Mouse (Mus musculus) heart, postnatal 0 days (tissue): ENCODE measurements around the gene Gm13285.
"Not testable (repeated sequence)": the region's sequence is repeated elsewhere in the genome, so short reads cannot be mapped to it uniquely, and the experiment has no call there.

ENCODE experiments used
- CTCF ChIP-seq: IDR thresholded peaks from 2 replicates; pipeline ENCODE4 v1.5.1; 2016; ENCODE audit warnings: antibody characterized with exemption, control low read depth, low read depth
- EP300 ChIP-seq: IDR thresholded peaks from 2 replicates; pipeline ENCODE4 v1.6.1; 2016; ENCODE audit warnings: antibody characterized with exemption, low read depth

DNA sequence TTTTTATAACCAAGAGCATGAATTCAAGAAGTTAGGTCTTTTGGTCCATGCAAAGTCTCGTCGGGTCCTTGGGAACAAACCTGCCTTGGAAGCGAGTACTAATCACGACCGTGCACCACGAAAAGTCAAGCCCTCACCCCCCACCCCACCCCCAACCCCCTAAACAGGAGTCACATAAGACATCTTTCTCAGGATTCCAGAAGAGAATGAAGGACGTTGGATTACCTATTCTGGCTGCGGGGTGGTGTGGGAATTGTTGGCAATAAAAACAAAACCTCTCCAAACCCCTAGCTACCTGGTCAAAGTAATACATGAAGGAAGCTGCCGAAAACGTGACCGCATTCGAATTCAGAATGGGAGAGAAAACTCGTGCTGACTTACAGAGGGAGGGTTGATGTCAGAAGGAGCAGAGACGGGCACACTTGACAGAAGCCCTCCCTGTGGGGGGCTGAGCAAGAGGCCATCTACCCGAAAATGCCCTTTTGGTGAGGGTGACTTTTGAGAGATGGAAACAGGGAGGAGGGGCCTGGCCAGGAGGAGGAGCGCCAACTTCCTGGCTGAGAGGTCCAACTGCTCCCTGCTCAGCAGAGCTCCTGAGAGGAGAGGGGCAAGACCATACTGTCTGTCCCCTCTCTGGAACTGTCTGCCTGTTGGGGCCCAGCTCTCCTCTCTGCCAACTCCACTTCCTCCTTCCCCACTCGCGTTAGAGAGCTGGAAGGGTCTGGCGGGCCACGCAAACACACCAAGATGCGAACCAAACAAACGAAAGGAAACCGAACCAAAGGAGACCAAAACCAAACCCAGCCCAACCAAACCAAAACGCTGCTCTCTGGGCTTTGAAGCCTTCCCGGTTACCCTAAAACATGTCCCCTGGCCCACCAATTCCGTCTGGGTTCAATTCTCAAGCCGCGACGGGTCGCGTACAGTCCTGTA, 42.6 kb upstream of the Gm13285 start:
- TF ChIP-seq CTCF, EP300: not testable (repeated sequence)
